Mouse (Mus musculus) skeletal muscle tissue, postnatal 0 days (tissue): ENCODE results near the gene Msmo1. TPM values are rescaled to one million over a fixed set of nuclear protein-coding genes. Genes with fewer than 3 reads are reported as not detected.

Experiments used
- polyA plus RNA-seq: library from polyadenylated mRNA; unstranded; fragments of >200 nt; fragmentation: Nextera tagmentation; extraction: Ambion mirVana; gene quantifications from 2 replicates; pipeline ENCODE4 v1.2.1, GENCODE M21; 2015

The Msmo1 gene
- 12.8 and 21.3 TPM in 2 replicates for polyA plus RNA-seq

DNA sequence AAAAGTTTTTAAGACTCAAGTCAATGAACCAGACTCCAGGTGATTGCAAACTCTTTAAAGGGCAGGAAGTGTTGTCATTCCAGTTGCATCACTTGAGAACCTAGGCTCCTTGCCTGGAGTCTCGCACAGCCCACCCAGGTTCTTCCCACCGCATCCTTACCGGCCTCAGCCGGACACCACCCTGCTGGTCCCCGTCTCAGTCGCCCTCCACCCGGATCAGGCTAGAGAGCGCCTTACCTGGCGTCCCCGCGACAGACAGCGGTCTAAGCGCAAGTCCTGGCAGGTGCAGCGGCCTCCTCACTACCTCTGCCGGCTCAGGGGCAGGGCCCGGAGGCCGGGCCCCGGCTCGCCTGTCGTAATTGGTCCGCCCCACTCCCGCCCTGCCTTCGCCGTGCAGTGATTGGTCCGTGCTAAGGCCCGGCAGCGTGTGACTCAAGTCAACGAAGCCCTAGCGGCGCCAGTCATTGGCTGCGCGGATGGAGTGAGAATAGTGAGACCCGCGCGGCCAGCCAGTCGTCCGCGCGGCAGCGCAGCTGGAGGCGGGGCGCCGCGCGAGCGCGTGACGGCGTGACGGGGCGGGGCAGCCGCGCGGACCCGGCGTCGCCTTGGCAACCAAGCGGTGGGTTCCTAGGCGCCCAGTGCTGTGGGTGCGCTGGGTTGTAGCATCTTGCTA lies at the start of gene Msmo1:
TSS of gene Msmo1 (minus strand) at position 522 of the 673 bp plus-strand sequence.

DNA sequence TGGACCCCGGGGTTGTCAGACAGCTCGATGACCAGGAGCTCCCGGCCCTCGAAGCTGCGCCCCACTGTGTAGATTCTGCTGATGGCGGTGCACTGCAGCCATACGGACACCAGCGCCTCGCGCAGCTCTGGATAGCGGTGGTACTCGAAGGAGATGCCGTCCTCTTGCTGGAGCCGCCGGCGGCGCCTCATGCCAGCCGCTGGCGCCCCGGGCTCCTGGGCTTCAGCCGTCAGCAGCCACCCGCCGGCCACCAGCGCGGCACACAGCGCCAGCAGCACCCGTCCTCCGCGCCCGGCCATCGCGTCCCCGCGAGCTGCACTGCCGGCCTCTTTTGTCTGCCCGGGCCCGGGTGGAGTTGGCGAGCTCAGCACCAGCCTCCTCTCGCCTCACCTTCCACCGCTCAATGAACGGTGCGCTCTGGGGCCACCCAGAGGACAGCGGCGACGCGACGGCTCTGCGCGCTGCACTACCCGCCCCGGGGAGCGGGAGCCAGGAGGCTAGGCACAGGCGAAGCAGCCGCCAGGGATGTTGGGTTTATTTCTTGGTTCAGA lies 40.9 kb downstream of the Msmo1 start, which contains the start of gene Cpe:
TSS of gene Cpe (minus strand) at position 404 of the 551 bp plus-strand sequence.

Other genes with a start within 250 kb of the Msmo1 start
- 101 and 105 TPM in 2 replicates for gene Cpe, start 40.7 kb downstream of the Msmo1 start, polyA plus RNA-seq
- gene Klhl2, start 116.2 kb upstream of the Msmo1 start, polyA plus RNA-seq: 5.1 and 9.5 TPM in 2 replicates
- gene Tmem192, start 213.4 kb upstream of the Msmo1 start, polyA plus RNA-seq: 20.8 and 25.3 TPM in 2 replicates